Mouse (Mus musculus) megakaryocyte progenitor cell, adult 5-6 weeks (primary cell): ENCODE measurements around the gene Bcor. TPM values are rescaled to one million over a fixed set of nuclear protein-coding genes. Genes with fewer than 3 reads are reported as not detected.

Experiments used
- ATAC-seq: replicated peaks from 2 replicates; pipeline ENCODE4 v1.8.0; 2016; ENCODE audit warnings: mild to moderate bottlenecking, moderate TSS enrichment, inconsistent platforms; ENCODE audit not compliant: poor library complexity
- total RNA-seq, 2 experiments: library from RNA; stranded (forward) in 1 of 2; stranded (reverse) in 1 of 2; fragments of 157-497, 149-512 nt in 1 of 2; fragments of 200-1000 nt in 1 of 2; gene quantifications; 2 replicates each; pipeline versions ENCODE4 v1.2.3 to v1.2.4; 2015 to 2017

Gene Bcor
- total RNA-seq, 2 experiments from 2014 or later, result 24.7 to 42.7 TPM

- peak; percentile 30; the same call in 1 of the 2 replicates for ATAC-seq
Measured at GRCm38 (mm10) chrX:12128165-12129083, 31.7 kb downstream of the Bcor start.

- ATAC-seq, result no peak
Measured at GRCm38 (mm10) chrX:12127799-12128164, 32.4 kb downstream of the Bcor start.

GRCm38 (mm10) chrX:12127106-12127670, 33.0 kb downstream of the Bcor start:
- ATAC-seq, result no peak

GRCm38 (mm10) chrX:12126408-12127105, 33.6 kb downstream of the Bcor start:
- ATAC-seq, result no peak

GRCm38 (mm10) chrX:12124571-12124970, 35.6 kb downstream of the Bcor start:
- no peak for ATAC-seq

- no peak for ATAC-seq
Measured at GRCm38 (mm10) chrX:12123687-12124087, 36.5 kb downstream of the Bcor start.

- peak; percentile 74 for ATAC-seq
Measured at GRCm38 (mm10) chrX:12122594-12123331, 37.4 kb downstream of the Bcor start.

GRCm38 (mm10) chrX:12119476-12119875, 40.7 kb downstream of the Bcor start:
- peak; percentile 37 for ATAC-seq

GRCm38 (mm10) chrX:12116128-12116527, 44.0 kb downstream of the Bcor start:
- ATAC-seq, result no peak

- no peak for ATAC-seq
Measured at GRCm38 (mm10) chrX:12112166-12112565, 48.0 kb downstream of the Bcor start.

GRCm38 (mm10) chrX:12110518-12110917, 49.6 kb downstream of the Bcor start:
- ATAC-seq, result no peak

GRCm38 (mm10) chrX:12105358-12105757, 54.8 kb downstream of the Bcor start:
- no peak for ATAC-seq

GRCm38 (mm10) chrX:12096783-12097526, 63.2 kb downstream of the Bcor start:
- no peak for ATAC-seq

- no peak for ATAC-seq
Measured at GRCm38 (mm10) chrX:12093371-12093770, 66.8 kb downstream of the Bcor start.

- no peak for ATAC-seq
Measured at GRCm38 (mm10) chrX:12091431-12092061, 68.6 kb downstream of the Bcor start.

- ATAC-seq, result peak; percentile 49
Measured at GRCm38 (mm10) chrX:12090871-12091404, 69.2 kb downstream of the Bcor start.

- no peak for ATAC-seq
Measured at GRCm38 (mm10) chrX:12090151-12090870, 69.8 kb downstream of the Bcor start.

- ATAC-seq, result peak; percentile 40
Measured at GRCm38 (mm10) chrX:12089353-12090081, 70.6 kb downstream of the Bcor start.
